Mouse (Mus musculus) retina, postnatal 7 days (tissue): ENCODE data around the gene Rbpj.

Source experiments
- DNase-seq: peaks from one replicate; pipeline ENCODE4 v3.0.0-alpha.2; 2012; ENCODE audit warnings: low read depth, low spot score

Rbpj gene

GRCm38 (mm10) chr5:53590875-53591682 is 125.1 kb downstream of the Rbpj start:
- no peak for DNase-seq

GRCm38 (mm10) chr5:53591683-53592050 is 125.7 kb downstream of the Rbpj start:
- DNase-seq = no peak

- DNase-seq = no peak
Observed at GRCm38 (mm10) chr5:53593080-53593688, 127.2 kb downstream of the Rbpj start.

- DNase-seq = no peak
Observed at GRCm38 (mm10) chr5:53594274-53594673, 128.3 kb downstream of the Rbpj start.

- no peak for DNase-seq
Observed at GRCm38 (mm10) chr5:53598510-53598909, 132.6 kb downstream of the Rbpj start.

- DNase-seq = no peak
Observed at GRCm38 (mm10) chr5:53599116-53599515, 133.2 kb downstream of the Rbpj start.

GRCm38 (mm10) chr5:53602194-53602593 is 136.2 kb downstream of the Rbpj start:
- no peak for DNase-seq

GRCm38 (mm10) chr5:53605450-53605849 is 139.5 kb downstream of the Rbpj start:
- DNase-seq = no peak

- no peak for DNase-seq
Observed at GRCm38 (mm10) chr5:53607230-53607996, 141.5 kb downstream of the Rbpj start.

- no peak for DNase-seq
Observed at GRCm38 (mm10) chr5:53618844-53619243, 152.9 kb downstream of the Rbpj start.

- no peak for DNase-seq
Observed at GRCm38 (mm10) chr5:53632026-53632425, 166.1 kb downstream of the Rbpj start.

- DNase-seq = no peak
Observed at GRCm38 (mm10) chr5:53636795-53637194, 170.8 kb downstream of the Rbpj start.

- DNase-seq = no peak
Observed at GRCm38 (mm10) chr5:53637206-53637605, 171.3 kb downstream of the Rbpj start.

- DNase-seq = peak; percentile 9
Observed at GRCm38 (mm10) chr5:53638647-53639046, 172.7 kb downstream of the Rbpj start.

- DNase-seq = no peak
Observed at GRCm38 (mm10) chr5:53646669-53647068, 180.7 kb downstream of the Rbpj start.

GRCm38 (mm10) chr5:53647358-53647757 is 181.4 kb downstream of the Rbpj start:
- DNase-seq = no peak

GRCm38 (mm10) chr5:53656596-53656995 is 190.6 kb downstream of the Rbpj start:
- no peak for DNase-seq

GRCm38 (mm10) chr5:53657925-53658324 is 192.0 kb downstream of the Rbpj start:
- no peak for DNase-seq

- DNase-seq = no peak
Observed at GRCm38 (mm10) chr5:53661508-53661907, 195.6 kb downstream of the Rbpj start.

- DNase-seq = no peak
Observed at GRCm38 (mm10) chr5:53662413-53662812, 196.5 kb downstream of the Rbpj start.

GRCm38 (mm10) chr5:53663665-53664064 is 197.7 kb downstream of the Rbpj start:
- no peak for DNase-seq

- DNase-seq = no peak
Observed at GRCm38 (mm10) chr5:53668021-53668420, 202.1 kb downstream of the Rbpj start.
